Mouse (Mus musculus): Measurements from ENCODE around the gene Ergic2.

- TF ChIP-seq RCOR1 (conservative IDR thresholded peaks at IDR 0.05; ENCODE audit: low read depth, low read length) (no peak), E2F4 (IDR thresholded peaks at IDR 0.05; ENCODE audit: insufficient replicate concordance, low read depth, low read length) (no peak), EP300 (IDR thresholded peaks at IDR 0.05; ENCODE audit: low read length) (peak; percentile 52; the same call in 1 of the 2 replicates), POLR2A (IDR thresholded peaks at IDR 0.05; ENCODE audit: low read depth, low read length) (peak; percentile 58), CTCF (conservative IDR thresholded peaks at IDR 0.05 in 1 of 2, IDR thresholded peaks at IDR 0.05 in 1 of 2; ENCODE audit: low read depth in 2 of 2, low read length in 2 of 2) (no peak), MAZ (IDR thresholded peaks at IDR 0.05; ENCODE audit: low read depth, low read length) (no peak), NRF1 (IDR thresholded peaks at IDR 0.05; ENCODE audit: low read depth, low read length) (no peak), SMC3 (IDR thresholded peaks at IDR 0.05; ENCODE audit: low read depth, low read length) (no peak), ZMIZ1 (IDR thresholded peaks at IDR 0.05; ENCODE audit: low read depth, low read length) (no peak), ZNF384 (IDR thresholded peaks at IDR 0.05; ENCODE audit: low read depth, low read length) (no peak), MEF2A (IDR thresholded peaks at IDR 0.05; ENCODE audit: borderline replicate concordance, low read depth, low read length) (0 out of 2 replicates have a peak, but pooled peaks have one; percentile 5), ETS1 (conservative IDR thresholded peaks at IDR 0.05; ENCODE audit: low read depth, low read length) (peak; percentile 41; the same call in 1 of the 2 replicates)
Observed at GRCm38 (mm10) chr6:148216752-148217151, 4.6 kb upstream of the Ergic2 start.
